Mouse (Mus musculus): ENCODE data around the gene Vav1. TPM values are rescaled to one million over a fixed set of nuclear protein-coding genes. Genes with fewer than 3 reads are reported as not detected.

The Vav1 gene
- polyA plus RNA-seq, 1 experiment from 2014 or later, result 1.4 TPM

GRCm38 (mm10) chr17:57235803-57236202 lies 43.1 kb upstream of the Vav1 start:
- ATAC-seq (ENCODE audit: insufficient number of reproducible peaks, insufficient read depth, low FRiP score, low read depth), result 0 out of 2 replicates have a peak, but pooled peaks have one; percentile 12
- WGBS, result 87% methylated on average over 5 of the region's 5 CpGs

GRCm38 (mm10) chr17:57237181-57237580 lies 41.7 kb upstream of the Vav1 start:
- Histone ChIP-seq H3K27me3 (ENCODE audit: control insufficient read depth, insufficient read depth, low read length) (no peaks in the 10 kb centered on the region), H3K9ac (ENCODE audit: low read length) (no peak overlapping the region), H3K36me3 (ENCODE audit: control insufficient read depth, insufficient read depth, low read length) (peaks cover 48% of the 10 kb centered on the region), H3K9me3 (ENCODE audit: control insufficient read depth, low read length) (no peaks in the 10 kb centered on the region), H3K4me3 (ENCODE audit: control insufficient read depth in 1 of 2, insufficient read depth in 1 of 2, low read depth in 1 of 2, low read length in 2 of 2) (no peak overlapping the region), H3K4me2 (ENCODE audit: low read length) (no peak overlapping the region), H3K4me1 (ENCODE audit: control insufficient read depth in 2 of 2, insufficient read depth in 2 of 2, low read length in 2 of 2) (no peaks in the 10 kb centered on the region), H3K27ac (replicated peaks in 1 of 2; ENCODE audit: control insufficient read depth in 1 of 2, insufficient read depth in 1 of 2, low read depth in 2 of 2, low read length in 2 of 2) (no peak overlapping the region)
- 90% methylated on average over 9 of the region's 9 CpGs for WGBS
- 0 out of 2 replicates have a peak, but pooled peaks have one; percentile 29 for ATAC-seq (ENCODE audit: insufficient number of reproducible peaks, insufficient read depth, low FRiP score, low read depth)

More at GRCm38 (mm10) chr17:57235803-57236202, 43.1 kb upstream of the Vav1 start:
- H3K27me3 ChIP-seq (ENCODE audit: control insufficient read depth, insufficient read depth, low read length), result no peaks in the 10 kb centered on the region
- peaks cover 40% of the 10 kb centered on the region for H3K36me3 ChIP-seq (ENCODE audit: control insufficient read depth, insufficient read depth, low read length)
- no peak overlapping the region for H3K9ac ChIP-seq (ENCODE audit: low read length)
- H3K27ac ChIP-seq (replicated peaks in 1 of 2; ENCODE audit: control insufficient read depth in 1 of 2, insufficient read depth in 1 of 2, low read depth in 2 of 2, low read length in 2 of 2), result no peak overlapping the region
- no peaks in the 10 kb centered on the region for H3K4me1 ChIP-seq (ENCODE audit: control insufficient read depth in 2 of 2, insufficient read depth in 2 of 2, low read length in 2 of 2)
- H3K4me2 ChIP-seq (ENCODE audit: low read length), result no peak overlapping the region
- H3K9me3 ChIP-seq (ENCODE audit: control insufficient read depth, low read length), result no peaks in the 10 kb centered on the region
- no peak overlapping the region for H3K4me3 ChIP-seq (ENCODE audit: control insufficient read depth in 1 of 2, insufficient read depth in 1 of 2, low read depth in 1 of 2, low read length in 2 of 2)

- 60% methylated on average over 10 of the region's 10 CpGs for WGBS
- Histone ChIP-seq H3K27me3 (ENCODE audit: control insufficient read depth, insufficient read depth, low read length) (no peaks in the 10 kb centered on the region), H3K4me2 (ENCODE audit: low read length) (no peak overlapping the region), H3K36me3 (ENCODE audit: control insufficient read depth, insufficient read depth, low read length) (peaks cover 31% of the 10 kb centered on the region), H3K27ac (replicated peaks in 1 of 2; ENCODE audit: control insufficient read depth in 1 of 2, insufficient read depth in 1 of 2, low read depth in 2 of 2, low read length in 2 of 2) (no peak overlapping the region), H3K4me3 (ENCODE audit: control insufficient read depth in 1 of 2, insufficient read depth in 1 of 2, low read depth in 1 of 2, low read length in 2 of 2) (no peak overlapping the region), H3K9me3 (ENCODE audit: control insufficient read depth, low read length) (no peaks in the 10 kb centered on the region), H3K4me1 (ENCODE audit: control insufficient read depth in 2 of 2, insufficient read depth in 2 of 2, low read length in 2 of 2) (peaks cover 8 to 13% of the 10 kb centered on the region in 2 experiments), H3K9ac (ENCODE audit: low read length) (no peak overlapping the region)
- ATAC-seq (ENCODE audit: insufficient number of reproducible peaks, insufficient read depth, low FRiP score, low read depth), result no peak
These were observed 35.1 kb upstream of the Vav1 start for GRCm38 (mm10) chr17:57243650-57244370.

GRCm38 (mm10) chr17:57245311-57245929 lies 33.5 kb upstream of the Vav1 start:
- 87% methylated on average over 10 of the region's 10 CpGs for WGBS
- Histone ChIP-seq H3K27ac (replicated peaks in 1 of 2; ENCODE audit: control insufficient read depth in 1 of 2, insufficient read depth in 1 of 2, low read depth in 2 of 2, low read length in 2 of 2) (no peak overlapping the region), H3K4me1 (ENCODE audit: control insufficient read depth in 2 of 2, insufficient read depth in 2 of 2, low read length in 2 of 2) (peaks cover 10 to 15% of the 10 kb centered on the region in 2 experiments), H3K9me3 (ENCODE audit: control insufficient read depth, low read length) (no peaks in the 10 kb centered on the region), H3K4me2 (ENCODE audit: low read length) (no peak overlapping the region), H3K9ac (ENCODE audit: low read length) (no peak overlapping the region), H3K4me3 (ENCODE audit: control insufficient read depth in 1 of 2, insufficient read depth in 1 of 2, low read depth in 1 of 2, low read length in 2 of 2) (no peak overlapping the region), H3K36me3 (ENCODE audit: control insufficient read depth, insufficient read depth, low read length) (peaks cover 31% of the 10 kb centered on the region), H3K27me3 (ENCODE audit: control insufficient read depth, insufficient read depth, low read length) (no peaks in the 10 kb centered on the region)
- no peak for ATAC-seq (ENCODE audit: insufficient number of reproducible peaks, insufficient read depth, low FRiP score, low read depth)

GRCm38 (mm10) chr17:57246663-57247392 lies 32.1 kb upstream of the Vav1 start:
- H3K9me3 ChIP-seq (ENCODE audit: control insufficient read depth, low read length), result no peaks in the 10 kb centered on the region
- peak overlapping the region; percentile 76 to 77 for H3K4me3 ChIP-seq (ENCODE audit: control insufficient read depth in 1 of 2, insufficient read depth in 1 of 2, low read depth in 1 of 2, low read length in 2 of 2)
- peaks cover 13 to 20% of the 10 kb centered on the region in 2 experiments for H3K4me1 ChIP-seq (ENCODE audit: control insufficient read depth in 2 of 2, insufficient read depth in 2 of 2, low read length in 2 of 2)
- ATAC-seq (ENCODE audit: insufficient number of reproducible peaks, insufficient read depth, low FRiP score, low read depth), result peak; percentile 46; the same call in 1 of the 2 replicates
- 3% methylated on average over 18 of the region's 18 CpGs for WGBS
- H3K9ac ChIP-seq (ENCODE audit: low read length), result peak overlapping the region; percentile 80
- H3K4me2 ChIP-seq (ENCODE audit: low read length), result peak overlapping the region; percentile 72
- peak overlapping the region; percentile 91 for H3K27ac ChIP-seq (replicated peaks in 1 of 2; ENCODE audit: control insufficient read depth in 1 of 2, insufficient read depth in 1 of 2, low read depth in 2 of 2, low read length in 2 of 2)
- H3K36me3 ChIP-seq (ENCODE audit: control insufficient read depth, insufficient read depth, low read length), result peaks cover 26% of the 10 kb centered on the region
- no peaks in the 10 kb centered on the region for H3K27me3 ChIP-seq (ENCODE audit: control insufficient read depth, insufficient read depth, low read length)

- H3K9me3 ChIP-seq (ENCODE audit: control insufficient read depth, low read length), result no peaks in the 10 kb centered on the region
- ATAC-seq (ENCODE audit: insufficient number of reproducible peaks, insufficient read depth, low FRiP score, low read depth), result peak; percentile 88
- peak overlapping the region; percentile 80 for H3K9ac ChIP-seq (ENCODE audit: low read length)
- under 1% methylated on average over 46 of the region's 46 CpGs for WGBS
- no peaks in the 10 kb centered on the region for H3K27me3 ChIP-seq (ENCODE audit: control insufficient read depth, insufficient read depth, low read length)
- H3K4me3 ChIP-seq (ENCODE audit: control insufficient read depth in 1 of 2, insufficient read depth in 1 of 2, low read depth in 1 of 2, low read length in 2 of 2), result peak overlapping the region; percentile 77 to 89
- H3K36me3 ChIP-seq (ENCODE audit: control insufficient read depth, insufficient read depth, low read length), result peaks cover 19% of the 10 kb centered on the region
- peaks cover 13 to 20% of the 10 kb centered on the region in 2 experiments for H3K4me1 ChIP-seq (ENCODE audit: control insufficient read depth in 2 of 2, insufficient read depth in 2 of 2, low read length in 2 of 2)
- H3K27ac ChIP-seq (replicated peaks in 1 of 2; ENCODE audit: control insufficient read depth in 1 of 2, insufficient read depth in 1 of 2, low read depth in 2 of 2, low read length in 2 of 2), result peak overlapping the region; percentile 91 to 95
- H3K4me2 ChIP-seq (ENCODE audit: low read length), result peak overlapping the region; percentile 96
These were observed 31.3 kb upstream of the Vav1 start for GRCm38 (mm10) chr17:57247393-57248200.

GRCm38 (mm10) chr17:57248201-57248699 lies 30.6 kb upstream of the Vav1 start, which contains the start of gene Gpr108:
Gene Gpr108, minus strand, starts transcription at chr17:57248446.
- Histone ChIP-seq H3K9me3 (ENCODE audit: control insufficient read depth, low read length) (no peaks in the 10 kb centered on the region), H3K4me1 (ENCODE audit: control insufficient read depth in 2 of 2, insufficient read depth in 2 of 2, low read length in 2 of 2) (peaks cover 13 to 20% of the 10 kb centered on the region in 2 experiments), H3K27ac (replicated peaks in 1 of 2; ENCODE audit: control insufficient read depth in 1 of 2, insufficient read depth in 1 of 2, low read depth in 2 of 2, low read length in 2 of 2) (peak within 1 kb of the TSS; percentile 91 to 95), H3K4me2 (ENCODE audit: low read length) (peak within 1 kb of the TSS; percentile 96), H3K4me3 (ENCODE audit: control insufficient read depth in 1 of 2, insufficient read depth in 1 of 2, low read depth in 1 of 2, low read length in 2 of 2) (peak within 1 kb of the TSS; percentile 77 to 89), H3K9ac (ENCODE audit: low read length) (peak within 1 kb of the TSS; percentile 84), H3K36me3 (ENCODE audit: control insufficient read depth, insufficient read depth, low read length) (peaks cover 16% of the 10 kb centered on the region), H3K27me3 (ENCODE audit: control insufficient read depth, insufficient read depth, low read length) (no peaks in the 10 kb centered on the region)
- peak; percentile 64 for ATAC-seq (ENCODE audit: insufficient number of reproducible peaks, insufficient read depth, low FRiP score, low read depth)
- 2% methylated on average over 12 of the region's 12 CpGs for WGBS

All from heart, embryonic 14.5 days (tissue).